Mouse (Mus musculus): ENCODE results near the gene Por.

- no peak for TF ChIP-seq CTCF (IDR thresholded peaks at IDR 0.05; ENCODE audit: borderline replicate concordance, insufficient read depth, low read depth, low read length)
- TF ChIP-seq POLR2A (IDR thresholded peaks at IDR 0.05; ENCODE audit: borderline replicate concordance, insufficient read depth, low read length), result no peak
Observed at GRCm38 (mm10) chr5:135668071-135668470, 1.8 kb upstream of the Por start.

Data from cerebellum, adult 2 months (tissue).